Mouse (Mus musculus): ENCODE data around the gene Clps.

DNA sequence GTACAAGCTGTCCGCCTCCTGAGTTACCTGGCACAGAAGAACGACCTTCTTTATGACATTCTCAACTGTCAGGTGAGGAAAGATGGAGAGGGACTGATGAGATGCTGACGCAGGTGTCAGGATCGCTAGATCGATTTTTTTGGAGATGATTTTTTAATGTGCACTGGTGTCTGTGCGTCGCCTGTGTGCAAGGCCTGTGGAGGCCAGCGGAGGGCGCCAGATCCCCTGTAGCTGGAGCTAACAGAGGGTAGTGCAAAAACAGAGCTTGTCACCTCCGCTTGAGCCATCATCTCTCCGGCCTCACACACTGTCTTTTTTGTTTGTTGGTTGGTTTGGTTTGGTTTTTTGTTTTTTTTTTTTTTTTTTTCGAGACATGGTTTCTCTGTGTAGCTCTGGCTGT, 22.7 kb downstream of the Clps start:
- no peak for TF ChIP-seq CTCF (IDR thresholded peaks at IDR 0.05; ENCODE audit: extremely low read depth, insufficient read depth, low read length)
- no peak for TF ChIP-seq POLR2A (IDR thresholded peaks at IDR 0.05; ENCODE audit: extremely low read depth, insufficient read depth, low read length)

Measured in cortical plate, adult 2 months (tissue).